Mouse (Mus musculus) forebrain, postnatal 0 days (tissue): Measurements from ENCODE around the gene Camk1d. TPM values are rescaled to one million over a fixed set of nuclear protein-coding genes. Genes with fewer than 3 reads are reported as not detected.

ENCODE experiments used
- ATAC-seq: fragments of 200-750 bp; cut with Nextera tagmentation; 2 replicates; pipeline ENCODE4 v1.8.0; 2017; ENCODE audit warnings: mild to moderate bottlenecking, moderate library complexity
- DNase-seq: peaks from one replicate; pipeline ENCODE4 v3.0.0-alpha.2; 2015
- H3K27ac ChIP-seq: fragments of 300-500 bp; sonication (generic); 2 replicates; pipeline ENCODE4 v1.5.1; 2014; ENCODE audit warnings: low read depth, mild to moderate bottlenecking, antibody characterized with exemption, low read length, moderate library complexity, mixed read lengths
- H3K27me3 ChIP-seq: fragments of 300-500 bp; sonication (generic); 2 replicates; pipeline ENCODE4 v1.6.1; 2014; ENCODE audit warnings: mild to moderate bottlenecking, low read length, mixed read lengths; ENCODE audit not compliant: insufficient read depth
- H3K36me3 ChIP-seq: fragments of 300-500 bp; sonication (generic); 2 replicates; pipeline ENCODE4 v1.6.1; 2014; ENCODE audit warnings: mild to moderate bottlenecking, moderate library complexity; ENCODE audit not compliant: insufficient read depth
- H3K4me1 ChIP-seq: fragments of 300-500 bp; sonication (generic); 2 replicates; pipeline ENCODE4 v1.6.1; 2014; ENCODE audit warnings: antibody characterized with exemption; ENCODE audit not compliant: insufficient read depth
- H3K4me2 ChIP-seq: fragments of 300-500 bp; sonication (generic); 2 replicates; pipeline ENCODE4 v1.6.1; 2014; ENCODE audit warnings: low read depth, mild to moderate bottlenecking, moderate library complexity
- H3K4me3 ChIP-seq: fragments of 300-500 bp; sonication (generic); 2 replicates; pipeline ENCODE4 v1.5.1; 2014; ENCODE audit warnings: low read depth, low read length, mixed read lengths
- H3K9ac ChIP-seq: fragments of 300-500 bp; sonication (generic); 2 replicates; pipeline ENCODE4 v1.6.1; 2014; ENCODE audit warnings: mild to moderate bottlenecking
- H3K9me3 ChIP-seq: fragments of 300-500 bp; sonication (generic); 2 replicates; pipeline ENCODE4 v1.6.1; 2016; ENCODE audit warnings: low read length
- CTCF ChIP-seq: sonication (generic); IDR thresholded peaks from 2 replicates; pipeline ENCODE4 v1.5.1; 2016; ENCODE audit warnings: antibody characterized with exemption, control low read depth, low read depth
- WGBS: fragments of 180-500 bp; shearing (Covaris S2); extraction: QIAGEN DNeasy Blood & Tissue Kit; methylation state at CpG from one replicate; pipeline ENCODE4 v1.1.7; 2014; 5-methylcytosine and 5-hydroxymethylcytosine counted together
- polyA plus RNA-seq: library from polyadenylated mRNA; unstranded; fragments of >200 nt; fragmentation: Nextera tagmentation; extraction: Ambion mirVana; gene quantifications from 2 replicates; pipeline ENCODE4 v1.2.1, GENCODE M21; 2015
- total RNA-seq: library from RNA; depleted of rRNA; stranded (reverse); fragments of >200 nt; gene quantifications from 2 replicates; pipeline ENCODE4 v1.2.3, GENCODE M21; 2014

The Camk1d gene
- total and polyA plus RNA-seq, 2 experiments from 2014 or later = 10.5 to 29.0 TPM

DNA sequence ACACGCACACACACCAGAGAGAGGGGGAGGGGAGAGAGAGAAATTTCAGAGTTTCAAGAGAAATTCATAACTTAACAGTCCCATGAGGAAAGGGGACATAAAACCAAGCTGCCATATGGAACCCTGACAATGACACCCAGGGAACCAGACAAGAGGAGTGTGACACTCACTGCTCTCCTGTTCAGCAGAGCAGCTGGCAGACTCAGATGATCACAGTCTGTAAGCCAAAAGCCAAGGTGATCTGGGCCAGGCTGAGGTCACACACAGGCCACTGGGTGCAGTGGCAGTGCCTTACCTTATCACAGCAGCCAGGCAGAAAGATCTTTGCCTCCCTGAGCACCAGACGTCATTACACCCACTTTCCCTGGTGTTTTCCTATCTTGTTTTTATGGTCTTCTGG is 258.2 kb downstream of the Camk1d start:
- Histone ChIP-seq H3K36me3 (no peaks in the 10 kb centered on the region), H3K9me3 (no peaks in the 10 kb centered on the region), H3K4me3 (no peak overlapping the region), H3K9ac (no peak overlapping the region), H3K27ac (no peak overlapping the region), H3K27me3 (no peaks in the 10 kb centered on the region), H3K4me2 (no peak overlapping the region), H3K4me1 (0 out of 2 replicates have a peak, but pooled peaks cover 7% of the 10 kb centered on the region)
- ATAC-seq (no peak), DNase-seq (no peak)
- WGBS = 75% methylated on average over 2 of the region's 2 CpGs
- no peak for TF ChIP-seq CTCF

DNA sequence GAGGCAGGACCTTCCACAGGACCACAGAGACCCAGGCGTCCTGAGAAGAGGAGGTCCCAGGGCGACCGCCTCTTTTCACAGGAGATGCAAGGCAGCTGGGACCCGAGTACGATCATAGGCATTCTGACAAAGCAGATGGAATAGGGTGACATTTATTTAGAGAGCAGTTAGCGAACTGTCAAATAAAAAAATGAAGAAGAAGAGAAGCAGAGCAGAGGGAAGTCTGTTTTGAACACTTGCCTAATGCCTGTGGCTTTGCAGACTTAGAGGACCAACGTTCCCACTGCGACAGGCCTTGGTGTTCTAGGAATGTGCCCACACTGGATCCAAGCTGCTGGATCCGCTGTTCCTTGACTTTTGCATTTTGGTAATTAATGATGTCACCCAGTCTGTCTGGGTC is 259.5 kb downstream of the Camk1d start:
- no peak overlapping the region for H3K9ac ChIP-seq
- peak; percentile 54 for ATAC-seq
- H3K4me2 ChIP-seq = no peak overlapping the region

DNA sequence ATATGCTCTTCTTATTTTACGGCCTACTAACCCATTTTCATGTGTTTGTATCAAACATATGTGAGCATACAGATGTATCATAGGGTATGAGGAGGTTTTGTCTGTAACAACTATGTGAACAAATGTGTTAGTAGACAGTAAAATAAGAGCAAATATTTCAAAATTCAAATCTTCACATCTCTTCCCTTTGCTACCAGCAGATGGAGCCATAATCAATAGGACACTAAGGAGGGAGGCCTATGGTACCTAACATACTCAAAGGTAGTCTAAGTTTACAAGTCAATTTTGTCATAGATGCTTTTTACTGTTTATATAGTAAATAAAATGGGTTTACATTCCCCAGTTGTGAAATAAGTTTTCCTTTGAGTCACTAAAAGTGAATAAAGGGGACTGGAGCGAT is 262.7 kb downstream of the Camk1d start:
- 96% methylated on average over 2 of the region's 2 CpGs for WGBS
- Histone ChIP-seq H3K4me3 (no peak overlapping the region), H3K9me3 (no peaks in the 10 kb centered on the region), H3K27ac (no peak overlapping the region), H3K9ac (no peak overlapping the region), H3K27me3 (no peaks in the 10 kb centered on the region), H3K4me2 (no peak overlapping the region), H3K4me1 (0 out of 2 replicates have a peak, but pooled peaks cover 7% of the 10 kb centered on the region), H3K36me3 (no peaks in the 10 kb centered on the region)
- TF ChIP-seq CTCF = peak; percentile 80
- ATAC-seq = peak; percentile 42; the same call in 1 of the 2 replicates
- peak; percentile 74 for DNase-seq

More for the DNA sequence above, 259.5 kb downstream of the Camk1d start:
- no peaks in the 10 kb centered on the region for H3K36me3 ChIP-seq
- H3K27ac ChIP-seq = 0 out of 2 replicates have a peak overlapping the region, but pooled peaks have one; percentile 9
- TF ChIP-seq CTCF = no peak
- H3K4me3 ChIP-seq = no peak overlapping the region
- H3K9me3 ChIP-seq = no peaks in the 10 kb centered on the region
- H3K4me1 ChIP-seq = 0 out of 2 replicates have a peak, but pooled peaks cover 7% of the 10 kb centered on the region
- DNase-seq = no peak
- no peaks in the 10 kb centered on the region for H3K27me3 ChIP-seq
- WGBS = 55% methylated on average over 9 of the region's 9 CpGs

DNA sequence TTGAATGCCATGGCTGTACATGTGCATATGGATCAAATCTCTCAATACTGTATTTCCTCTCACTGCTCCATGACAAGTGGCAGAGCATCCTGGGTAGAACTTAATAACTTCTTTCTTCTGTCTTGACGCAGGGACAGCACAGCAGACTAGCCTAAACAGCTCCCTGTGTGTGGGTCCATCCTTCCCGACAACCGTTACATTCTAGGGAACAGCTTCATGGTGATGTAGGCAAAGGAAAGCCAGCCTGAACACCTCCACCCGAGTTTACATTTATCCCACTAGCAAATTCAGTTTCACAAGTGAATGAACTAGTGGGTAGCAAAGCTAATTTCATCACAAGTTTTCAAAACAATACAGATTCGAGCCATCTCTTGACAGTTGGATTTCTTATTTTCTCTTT is 269.0 kb downstream of the Camk1d start:
- Histone ChIP-seq H3K27ac (no peak overlapping the region), H3K36me3 (no peaks in the 10 kb centered on the region), H3K9ac (no peak overlapping the region), H3K4me3 (no peak overlapping the region), H3K27me3 (no peaks in the 10 kb centered on the region), H3K9me3 (no peaks in the 10 kb centered on the region), H3K4me1 (no peaks in the 10 kb centered on the region), H3K4me2 (no peak overlapping the region)
- DNase-seq (no peak), ATAC-seq (no peak)
- TF ChIP-seq CTCF = no peak
- 89% methylated on average over 5 of the region's 5 CpGs for WGBS

DNA sequence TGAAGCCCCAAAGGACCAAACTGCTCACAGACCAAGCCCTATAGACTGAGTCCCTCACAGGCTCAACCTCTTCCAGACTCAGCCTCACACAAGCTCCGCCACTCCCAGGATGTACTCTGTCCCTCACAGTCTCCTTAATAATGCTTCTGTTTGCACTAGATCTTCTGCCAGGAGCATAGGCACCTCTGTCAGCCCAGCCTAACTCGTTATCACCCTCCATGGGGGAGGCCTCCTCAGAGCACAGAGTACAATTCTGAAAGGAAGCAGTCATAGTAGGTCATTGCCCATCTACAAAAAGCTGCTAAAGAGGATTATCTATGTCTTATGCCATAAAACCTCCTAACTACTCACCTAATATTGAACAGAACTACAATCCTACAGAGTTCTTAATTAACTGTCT is 276.6 kb downstream of the Camk1d start:
- Histone ChIP-seq H3K9me3 (no peaks in the 10 kb centered on the region), H3K4me2 (no peak overlapping the region), H3K27me3 (no peaks in the 10 kb centered on the region), H3K4me1 (0 out of 2 replicates have a peak, but pooled peaks cover under 1% of the 10 kb centered on the region), H3K4me3 (no peak overlapping the region), H3K27ac (no peak overlapping the region), H3K9ac (no peak overlapping the region), H3K36me3 (no peaks in the 10 kb centered on the region)
- ATAC-seq (no peak), DNase-seq (no peak)
- 42% methylated on average over 2 of the region's 2 CpGs for WGBS
- TF ChIP-seq CTCF = no peak

DNA sequence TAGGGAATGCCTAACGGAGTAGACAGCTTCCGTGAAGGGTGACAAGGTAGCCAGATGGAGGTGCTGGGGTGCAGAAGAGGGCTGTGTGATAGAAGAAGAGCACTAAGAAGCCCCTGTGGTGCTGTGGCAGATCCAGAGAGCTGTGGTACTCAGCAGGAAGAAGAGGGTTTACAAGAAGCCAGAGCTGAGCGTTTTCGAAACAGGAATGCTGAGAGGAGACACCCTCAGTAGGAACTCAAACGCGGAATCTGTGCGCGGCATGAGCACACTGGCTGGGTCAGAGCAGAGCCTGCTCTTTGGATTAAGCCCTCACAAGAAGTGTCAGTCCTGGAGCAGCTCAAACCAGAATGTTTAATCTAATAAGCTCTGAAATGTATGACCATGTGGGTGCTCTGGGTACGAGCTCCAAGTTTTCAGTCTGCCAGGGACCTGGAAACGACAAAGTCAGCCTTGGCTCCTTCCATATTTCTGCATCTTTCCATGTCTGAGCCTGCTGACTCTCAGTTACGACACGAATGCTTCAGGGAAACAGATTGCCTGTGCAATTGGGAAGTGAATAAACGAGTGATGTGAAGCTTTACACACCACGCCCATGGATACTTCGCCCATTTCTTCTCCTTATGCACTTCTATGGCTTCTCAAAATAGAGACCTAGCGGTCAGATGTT is 278.6 kb downstream of the Camk1d start:
- Histone ChIP-seq H3K9ac (no peak overlapping the region), H3K27ac (peak overlapping the region; percentile 67), H3K4me3 (no peak overlapping the region), H3K4me2 (no peak overlapping the region), H3K4me1 (0 out of 2 replicates have a peak, but pooled peaks cover 3% of the 10 kb centered on the region), H3K36me3 (no peaks in the 10 kb centered on the region), H3K9me3 (no peaks in the 10 kb centered on the region), H3K27me3 (no peaks in the 10 kb centered on the region)
- WGBS = 69% methylated on average over 16 of the region's 16 CpGs
- ATAC-seq (peak; percentile 87), DNase-seq (peak; percentile 76)
- no peak for TF ChIP-seq CTCF

DNA sequence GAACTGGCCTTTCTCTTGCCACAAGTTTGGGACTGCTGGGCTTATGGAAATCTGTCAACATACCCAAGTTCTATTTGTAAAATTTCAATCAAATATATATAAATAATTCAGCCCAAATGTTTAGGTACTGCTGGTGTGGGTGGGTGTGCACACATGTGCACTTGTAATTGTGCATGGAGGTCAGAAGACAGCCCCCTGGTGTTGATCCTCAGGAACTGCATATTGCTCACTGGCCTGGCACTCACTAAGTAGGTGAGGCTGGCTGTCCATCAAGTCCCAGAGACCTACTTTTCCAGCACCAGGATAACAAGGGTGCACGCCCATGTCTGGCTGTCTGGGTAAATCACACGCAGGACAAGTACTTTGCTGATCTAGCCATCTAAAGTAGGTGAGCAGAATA is 283.0 kb downstream of the Camk1d start:
- no peak overlapping the region for H3K27ac ChIP-seq
- H3K9ac ChIP-seq = no peak overlapping the region
- peak; percentile 53 for TF ChIP-seq CTCF
- no peaks in the 10 kb centered on the region for H3K27me3 ChIP-seq
- H3K36me3 ChIP-seq = no peaks in the 10 kb centered on the region
- DNase-seq = no peak
- H3K4me1 ChIP-seq = 0 out of 2 replicates have a peak, but pooled peaks cover 3% of the 10 kb centered on the region
- 64% methylated on average over 2 of the region's 2 CpGs for WGBS
- H3K4me2 ChIP-seq = no peak overlapping the region
- ATAC-seq = no peak
- H3K4me3 ChIP-seq = no peak overlapping the region
- H3K9me3 ChIP-seq = no peaks in the 10 kb centered on the region
